Mouse (Mus musculus) E14TG2a.4 (cell line): ENCODE data around the gene Chkb.

Experiments used
- H3K27me3 ChIP-seq: 2 replicates; pipeline ENCODE4 v1.6.1; 2014; ENCODE audit warnings: low read length, control low read depth; ENCODE audit not compliant: insufficient read depth
- H3K36me3 ChIP-seq: 2 replicates; pipeline ENCODE4 v1.6.1; 2014; ENCODE audit warnings: low read length, control low read depth; ENCODE audit not compliant: insufficient read depth
- H3K4me1 ChIP-seq: replicated peaks from 2 replicates; pipeline ENCODE4 v1.6.1; 2014; ENCODE audit warnings: low read depth, low read length, control low read depth
- H3K4me3 ChIP-seq: replicated peaks from 2 replicates; pipeline ENCODE4 v1.5.1; 2014; ENCODE audit warnings: mild to moderate bottlenecking, low read length
- H3K9me3 ChIP-seq: 2 replicates; pipeline ENCODE4 v1.6.1; 2014; ENCODE audit warnings: low read length, control low read depth
- CTCF ChIP-seq: conservative IDR thresholded peaks from 2 replicates; pipeline ENCODE4 v1.5.1; 2014; ENCODE audit warnings: low read length
- NANOG ChIP-seq: IDR thresholded peaks from 2 replicates; pipeline ENCODE4 v1.6.1; 2014; ENCODE audit warnings: borderline replicate concordance, low read length, mixed read lengths
- POU5F1 ChIP-seq: IDR thresholded peaks from 2 replicates; pipeline ENCODE4 v1.6.1; 2014; ENCODE audit warnings: low read length, borderline replicate concordance

Gene Chkb

DNA sequence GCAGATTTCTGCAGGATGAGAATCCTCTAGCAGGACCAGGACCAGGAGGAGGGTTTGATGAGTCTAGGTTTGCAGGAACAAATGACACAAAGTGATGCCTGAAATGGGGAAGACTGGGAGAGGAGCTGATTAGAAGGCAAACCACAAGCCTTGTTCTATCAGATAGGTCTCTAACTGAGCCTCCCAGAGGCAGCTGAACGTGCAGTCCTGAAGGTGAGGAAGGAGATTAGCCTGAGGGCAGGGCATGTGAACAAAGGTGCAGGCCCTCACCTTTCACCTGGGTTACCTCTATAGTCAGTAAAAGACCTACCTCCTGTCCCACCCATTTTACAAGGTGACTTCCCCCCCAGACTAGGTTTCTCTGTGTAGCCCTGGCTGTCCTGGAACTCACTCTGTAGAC is 30.0 kb downstream of the Chkb start:
- peaks cover 7% of the 10 kb centered on the region; the same call in 1 of the 2 replicates for H3K27me3 ChIP-seq
- no peaks in the 10 kb centered on the region for H3K9me3 ChIP-seq
- H3K36me3 ChIP-seq, result no peaks in the 10 kb centered on the region
- no peak overlapping the region for H3K4me3 ChIP-seq
- no peak for TF ChIP-seq CTCF
- TF ChIP-seq POU5F1, result no peak
- TF ChIP-seq NANOG, result no peak
- H3K4me1 ChIP-seq, result peaks cover 32% of the 10 kb centered on the region

DNA sequence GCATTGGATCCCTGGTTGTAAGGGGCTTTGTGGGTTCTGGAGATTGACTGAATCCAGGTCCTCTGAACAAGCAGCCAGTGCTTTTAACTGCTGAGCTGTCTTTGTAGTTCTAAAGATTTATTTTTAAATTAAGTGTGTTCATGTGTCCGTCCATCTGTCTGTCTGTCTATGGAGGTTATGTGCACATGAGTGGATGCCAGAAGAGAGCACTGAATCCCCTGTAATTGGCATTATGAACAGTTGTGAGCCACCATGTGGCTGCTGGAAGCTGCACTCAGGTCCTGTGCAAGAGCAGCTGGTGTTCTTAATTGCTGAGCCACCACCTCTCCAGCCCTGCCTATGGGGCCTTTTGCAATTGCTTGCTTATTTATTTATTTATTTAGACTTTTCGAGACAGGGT is 31.6 kb downstream of the Chkb start:
- Histone ChIP-seq H3K4me1 (peaks cover 32% of the 10 kb centered on the region), H3K4me3 (no peak overlapping the region), H3K9me3 (no peaks in the 10 kb centered on the region), H3K27me3 (peaks cover 7% of the 10 kb centered on the region; the same call in 1 of the 2 replicates), H3K36me3 (no peaks in the 10 kb centered on the region)
- TF ChIP-seq NANOG, result no peak
- no peak for TF ChIP-seq POU5F1
- no peak for TF ChIP-seq CTCF

DNA sequence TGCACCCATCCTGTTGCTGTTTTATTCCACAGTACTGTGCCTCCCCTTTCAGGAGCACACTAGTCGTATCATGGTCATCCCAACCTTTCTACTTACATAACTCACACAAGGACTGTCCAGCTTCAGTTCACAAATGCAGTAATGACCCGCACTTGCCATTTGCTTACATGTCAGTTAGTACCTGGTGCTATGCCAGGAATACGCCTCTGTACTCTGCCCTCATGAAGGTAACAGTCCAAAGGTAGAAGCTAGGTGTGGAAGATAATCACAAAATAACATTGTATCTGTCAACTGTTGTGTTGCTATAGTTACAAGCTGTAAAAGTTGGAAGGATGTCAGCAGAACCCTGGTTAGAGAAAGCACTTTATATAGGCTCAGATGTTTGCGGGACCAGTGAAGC is 32.8 kb downstream of the Chkb start:
- TF ChIP-seq POU5F1, result no peak
- TF ChIP-seq NANOG, result no peak
- TF ChIP-seq CTCF, result no peak
- Histone ChIP-seq H3K36me3 (no peaks in the 10 kb centered on the region), H3K4me1 (peaks cover 29% of the 10 kb centered on the region), H3K9me3 (no peaks in the 10 kb centered on the region), H3K27me3 (peaks cover 11% of the 10 kb centered on the region; the same call in 1 of the 2 replicates), H3K4me3 (no peak overlapping the region)

DNA sequence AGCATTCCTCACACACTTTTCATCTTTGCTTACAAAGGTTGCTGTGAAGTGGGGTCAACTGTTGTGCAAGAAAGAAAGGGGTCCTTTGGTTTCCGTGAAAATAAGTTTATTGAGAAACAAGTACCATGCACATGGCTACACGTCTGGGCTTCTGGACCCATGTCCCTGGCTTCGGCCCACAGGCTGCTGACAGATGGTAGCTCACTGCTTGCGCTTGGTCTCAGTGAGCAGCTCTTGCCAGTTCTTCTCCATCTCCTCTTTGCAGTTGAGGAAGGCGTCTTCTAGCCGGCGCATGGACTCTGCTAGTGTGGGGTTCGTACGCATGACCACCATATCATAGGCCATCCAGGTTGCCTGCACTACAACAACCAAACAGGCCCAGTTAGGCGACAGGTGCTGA is 39.6 kb downstream of the Chkb start:
- TF ChIP-seq POU5F1 (no peak), NANOG (no peak), CTCF (no peak)
- Histone ChIP-seq H3K27me3 (peaks cover 56% of the 10 kb centered on the region), H3K4me3 (no peak overlapping the region), H3K9me3 (no peaks in the 10 kb centered on the region), H3K4me1 (peaks cover 38% of the 10 kb centered on the region), H3K36me3 (no peaks in the 10 kb centered on the region)

DNA sequence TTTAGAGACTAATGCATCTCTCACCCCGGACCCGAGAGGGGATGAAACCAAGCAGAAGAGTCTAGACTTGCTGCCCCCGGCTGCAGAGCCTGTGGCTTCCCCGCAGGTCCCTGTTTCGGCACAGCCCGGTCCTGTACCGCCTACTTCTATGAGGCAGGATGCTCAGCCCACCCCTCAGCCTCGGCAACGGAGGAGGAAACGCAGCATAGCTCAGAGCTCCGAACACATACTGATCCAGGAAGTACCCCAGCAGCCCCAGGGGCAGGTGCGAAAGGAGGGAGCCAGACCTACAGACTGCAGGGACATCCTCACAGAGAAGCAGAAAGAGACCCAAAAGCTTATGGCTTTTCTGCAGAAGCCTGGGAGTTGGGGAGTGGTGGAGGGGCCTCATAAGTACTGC is 42.6 kb downstream of the Chkb start:
- Histone ChIP-seq H3K9me3 (no peaks in the 10 kb centered on the region), H3K27me3 (peaks cover 76% of the 10 kb centered on the region), H3K4me3 (peak overlapping the region; percentile 64), H3K4me1 (peaks cover 45% of the 10 kb centered on the region), H3K36me3 (no peaks in the 10 kb centered on the region)
- TF ChIP-seq POU5F1 (no peak), NANOG (no peak), CTCF (no peak)

DNA sequence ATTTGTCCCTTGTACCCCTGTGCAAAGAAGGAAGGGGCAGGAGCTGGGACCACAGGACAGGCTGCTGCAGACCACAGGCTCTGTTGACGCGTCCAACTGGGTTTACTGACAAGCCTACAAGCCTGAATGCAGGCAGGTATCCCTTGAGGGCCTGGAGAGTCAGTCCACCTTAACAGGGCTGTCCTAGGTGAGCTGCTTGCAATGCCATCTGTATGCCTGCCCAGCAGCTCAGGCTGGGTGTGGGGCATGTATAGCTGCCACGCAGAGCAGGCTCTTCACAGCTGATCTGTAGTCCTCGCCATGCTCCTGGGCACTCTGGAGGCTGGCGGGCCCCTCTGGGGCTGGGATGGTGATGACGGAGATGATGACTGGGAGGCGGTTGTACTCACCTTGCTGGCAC is 45.1 kb downstream of the Chkb start, which contains the start of gene Klhdc7b:
Gene Klhdc7b, plus strand, starts transcription at position 301 of the 400 bp plus-strand sequence.
- H3K4me1 ChIP-seq, result peaks cover 46% of the 10 kb centered on the region
- H3K4me3 ChIP-seq, result peak within 1 kb of the TSS; percentile 74
- no peaks in the 10 kb centered on the region for H3K36me3 ChIP-seq
- peaks cover 85% of the 10 kb centered on the region for H3K27me3 ChIP-seq
- TF ChIP-seq CTCF, result no peak
- TF ChIP-seq NANOG, result no peak
- no peaks in the 10 kb centered on the region for H3K9me3 ChIP-seq

DNA sequence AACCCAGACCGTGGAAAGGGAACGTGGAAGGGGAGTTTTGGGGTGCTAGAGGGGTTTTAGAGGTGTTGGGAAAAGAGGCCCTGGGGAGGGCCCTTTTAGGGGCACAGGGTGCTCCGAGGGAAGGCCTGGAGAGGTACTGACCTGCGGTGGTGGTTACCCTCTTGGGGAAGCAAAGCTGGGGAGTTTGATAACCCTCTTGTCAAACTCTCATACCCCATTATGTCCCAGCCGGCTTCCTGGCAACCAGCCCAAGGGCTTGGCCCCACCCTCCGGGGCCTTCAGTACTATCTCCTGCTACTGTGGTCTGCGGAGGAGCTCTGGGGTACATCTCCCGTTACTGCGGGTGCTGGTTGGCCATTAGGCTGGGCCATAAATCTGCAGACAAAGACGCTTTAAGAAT is 50.3 kb downstream of the Chkb start:
- TF ChIP-seq POU5F1 (no peak), CTCF (no peak), NANOG (no peak)
- H3K36me3 ChIP-seq, result no peaks in the 10 kb centered on the region
- no peaks in the 10 kb centered on the region for H3K9me3 ChIP-seq
- H3K4me1 ChIP-seq, result peaks cover 44% of the 10 kb centered on the region
- H3K4me3 ChIP-seq, result peak overlapping the region; percentile 76
- H3K27me3 ChIP-seq, result peaks cover 67% of the 10 kb centered on the region

DNA sequence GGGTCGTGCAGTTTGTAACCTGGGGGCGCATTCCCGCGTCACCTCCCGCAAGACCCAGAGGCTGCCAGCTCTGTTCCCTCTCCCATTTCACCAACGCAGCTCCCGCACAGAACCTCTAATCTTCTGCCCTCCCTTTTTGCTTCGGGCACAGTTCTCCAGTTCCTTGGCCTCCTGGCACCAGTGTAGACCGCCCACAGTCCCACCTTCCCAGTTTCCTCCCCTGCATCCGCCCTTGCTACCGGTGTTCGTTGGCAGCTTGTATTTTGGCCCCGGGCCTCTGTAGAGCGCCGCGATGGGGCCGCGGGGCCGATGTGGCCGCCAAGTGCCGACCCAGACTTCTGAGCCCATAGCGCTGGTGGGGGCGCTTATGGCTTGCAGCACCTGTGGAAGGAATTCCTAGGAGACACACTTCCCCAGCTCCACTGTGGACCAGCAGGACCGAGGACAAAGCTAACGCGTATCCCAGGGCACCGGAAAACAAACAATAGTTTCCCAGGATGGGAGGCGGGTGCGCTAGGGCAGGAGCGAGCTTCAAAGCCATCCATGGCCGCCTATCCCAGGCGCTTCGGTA is 50.8 kb downstream of the Chkb start, which contains the start of gene Odf3b:
Gene Odf3b, minus strand, starts transcription at position 452 of the 571 bp plus-strand sequence.
- Histone ChIP-seq H3K27me3 (peaks cover 62% of the 10 kb centered on the region), H3K36me3 (no peaks in the 10 kb centered on the region), H3K4me1 (peaks cover 48% of the 10 kb centered on the region), H3K9me3 (no peaks in the 10 kb centered on the region), H3K4me3 (peak within 1 kb of the TSS; percentile 76)
- no peak for TF ChIP-seq CTCF
- no peak for TF ChIP-seq NANOG
- TF ChIP-seq POU5F1, result no peak
